Mouse (Mus musculus): ENCODE measurements around the gene Hist1h2bf. TPM values are rescaled to one million over a fixed set of nuclear protein-coding genes. Genes with fewer than 3 reads are reported as not detected.
"Not testable (repeated sequence)": the region's sequence is repeated elsewhere in the genome, so short reads cannot be mapped to it uniquely, and the experiment has no call there.

Hist1h2bf gene
- polyA plus RNA-seq, 1 experiment = 23.2 TPM

DNA sequence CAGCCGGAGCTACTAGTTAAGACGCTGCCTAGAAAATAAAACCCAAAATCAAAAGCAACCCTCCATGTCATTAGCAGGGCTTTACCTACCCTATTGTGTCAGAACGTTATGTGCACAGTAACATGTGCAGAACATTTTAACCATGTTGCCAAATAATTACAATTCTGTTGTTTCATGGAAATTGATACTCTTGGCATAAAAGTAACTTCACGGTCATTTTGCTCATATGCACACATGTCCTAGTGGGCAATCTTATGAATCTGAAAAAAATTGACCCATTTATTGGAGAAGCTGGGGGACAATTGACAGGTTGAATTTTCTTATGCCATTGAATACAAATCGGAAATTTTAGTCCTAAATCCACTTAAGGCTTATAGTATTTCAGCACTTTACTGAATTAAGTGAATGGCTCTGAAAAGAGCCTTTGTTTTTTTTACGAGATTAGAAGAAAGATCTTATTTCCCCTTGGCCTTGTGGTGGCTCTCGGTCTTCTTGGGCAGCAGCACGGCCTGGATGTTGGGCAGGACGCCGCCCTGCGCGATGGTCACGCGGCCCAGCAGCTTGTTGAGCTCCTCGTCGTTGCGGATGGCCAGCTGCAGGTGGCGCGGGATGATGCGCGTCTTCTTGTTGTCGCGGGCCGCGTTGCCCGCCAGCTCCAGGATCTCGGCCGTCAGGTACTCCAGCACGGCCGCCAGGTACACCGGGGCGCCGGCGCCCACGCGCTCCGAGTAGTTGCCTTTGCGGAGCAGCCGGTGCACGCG, 3.6 kb downstream of the Hist1h2bf start:
- peak; percentile 57 for TF ChIP-seq POLR2A (IDR thresholded peaks at IDR 0.05; ENCODE audit: insufficient read depth, low read length)
- H3K36me3 ChIP-seq (ENCODE audit: control insufficient read depth, insufficient read depth, low read length, poor library complexity, severe bottlenecking); H3K9me3 ChIP-seq (replicated peaks; ENCODE audit: control insufficient read depth, insufficient read depth, low read length, poor library complexity, severe bottlenecking); H3K27me3 ChIP-seq (ENCODE audit: control insufficient read depth, insufficient read depth, low read length, poor library complexity, severe bottlenecking); H3K4me1 ChIP-seq (ENCODE audit: control insufficient read depth, insufficient read depth, low read length): not testable (repeated sequence)
- Histone ChIP-seq H3K9ac (ENCODE audit: low read depth, poor library complexity, severe bottlenecking) (peak overlapping the region; percentile 87), H3K27ac (ENCODE audit: insufficient read depth, low read length) (peak overlapping the region; percentile 93), H3K4me3 (ENCODE audit: low read depth, low read length) (peak overlapping the region; percentile 60)

DNA sequence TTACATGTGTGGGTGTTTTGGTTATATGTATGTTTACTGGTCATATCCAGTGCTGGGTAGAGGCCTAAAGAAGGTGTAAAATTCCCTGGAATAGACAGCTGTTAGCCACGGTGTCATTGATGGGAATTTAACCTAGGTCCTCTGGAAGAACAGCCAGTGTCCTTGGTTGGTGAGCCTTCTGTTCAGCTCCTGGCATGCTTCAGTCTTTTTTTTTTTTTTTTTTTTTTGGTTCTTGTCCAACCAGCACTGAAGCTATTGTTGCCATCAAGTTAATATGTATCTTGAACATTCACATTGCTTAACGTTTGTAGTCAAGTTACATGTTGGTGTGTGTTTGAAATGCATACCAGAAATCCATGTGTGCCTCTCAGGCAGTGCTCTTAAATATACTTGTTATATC, 9.5 kb downstream of the Hist1h2bf start:
- no peak overlapping the region for H3K4me3 ChIP-seq (ENCODE audit: low read depth, low read length)
- H3K9me3 ChIP-seq (replicated peaks; ENCODE audit: control insufficient read depth, insufficient read depth, low read length, poor library complexity, severe bottlenecking) = no peaks in the 10 kb centered on the region
- H3K9ac ChIP-seq (ENCODE audit: low read depth, poor library complexity, severe bottlenecking) = 0 out of 2 replicates have a peak overlapping the region, but pooled peaks have one; percentile 97
- no peaks in the 10 kb centered on the region for H3K36me3 ChIP-seq (ENCODE audit: control insufficient read depth, insufficient read depth, low read length, poor library complexity, severe bottlenecking)
- no peaks in the 10 kb centered on the region for H3K4me1 ChIP-seq (ENCODE audit: control insufficient read depth, insufficient read depth, low read length)
- no peak overlapping the region for H3K27ac ChIP-seq (ENCODE audit: insufficient read depth, low read length)
- TF ChIP-seq POLR2A (IDR thresholded peaks at IDR 0.05; ENCODE audit: insufficient read depth, low read length) (no peak), CTCF (IDR thresholded peaks at IDR 0.05; ENCODE audit: low read depth, low read length) (no peak), EP300 (IDR thresholded peaks at IDR 0.05; ENCODE audit: insufficient read depth, low read depth, low read length) (no peak)
- H3K27me3 ChIP-seq (ENCODE audit: control insufficient read depth, insufficient read depth, low read length, poor library complexity, severe bottlenecking) = no peaks in the 10 kb centered on the region

DNA sequence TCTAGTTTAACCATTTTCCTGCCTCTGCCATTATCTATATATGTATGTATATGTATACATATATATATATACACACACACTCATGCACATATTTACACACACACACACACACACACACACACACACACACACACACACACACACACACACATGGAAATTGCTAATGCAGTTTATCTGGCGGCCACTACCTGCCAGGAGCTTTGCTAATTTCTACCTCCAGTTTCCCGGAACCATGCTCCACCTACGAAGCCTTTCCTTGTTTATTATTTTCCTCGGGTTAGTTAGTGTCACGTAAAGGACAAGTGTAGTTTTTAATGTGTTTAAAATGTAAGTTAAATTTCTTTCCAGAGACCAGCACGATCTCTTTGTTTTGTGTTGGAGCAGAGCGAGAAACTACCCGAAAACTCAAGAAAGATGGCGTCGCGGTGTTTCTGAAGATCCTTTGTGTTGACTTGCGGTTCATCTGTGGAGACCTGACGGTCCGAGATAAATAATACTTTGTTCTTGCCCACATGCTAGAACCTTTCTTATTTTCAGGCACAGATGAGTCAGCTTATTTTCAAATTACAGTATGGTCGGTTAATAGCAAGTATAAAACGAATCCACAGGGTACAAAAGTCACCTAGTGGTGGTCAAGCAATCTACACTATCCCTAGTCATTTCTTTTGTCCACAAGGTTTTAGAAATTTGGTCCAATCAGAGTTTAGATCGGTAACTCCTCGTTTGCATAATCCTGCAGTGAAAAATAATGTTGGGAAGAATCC, 11.1 kb downstream of the Hist1h2bf start:
- H3K4me3 ChIP-seq (ENCODE audit: low read depth, low read length) = peak overlapping the region; percentile 84
- no peak for TF ChIP-seq EP300 (IDR thresholded peaks at IDR 0.05; ENCODE audit: insufficient read depth, low read depth, low read length)
- TF ChIP-seq CTCF (IDR thresholded peaks at IDR 0.05; ENCODE audit: low read depth, low read length) = no peak
- no peak for TF ChIP-seq POLR2A (IDR thresholded peaks at IDR 0.05; ENCODE audit: insufficient read depth, low read length)
- no peaks in the 10 kb centered on the region for H3K36me3 ChIP-seq (ENCODE audit: control insufficient read depth, insufficient read depth, low read length, poor library complexity, severe bottlenecking)
- H3K27me3 ChIP-seq (ENCODE audit: control insufficient read depth, insufficient read depth, low read length, poor library complexity, severe bottlenecking) = no peaks in the 10 kb centered on the region
- no peaks in the 10 kb centered on the region for H3K4me1 ChIP-seq (ENCODE audit: control insufficient read depth, insufficient read depth, low read length)
- H3K27ac ChIP-seq (ENCODE audit: insufficient read depth, low read length) = peak overlapping the region; percentile 98
- peak overlapping the region; percentile 97 for H3K9ac ChIP-seq (ENCODE audit: low read depth, poor library complexity, severe bottlenecking)
- no peaks in the 10 kb centered on the region for H3K9me3 ChIP-seq (replicated peaks; ENCODE audit: control insufficient read depth, insufficient read depth, low read length, poor library complexity, severe bottlenecking)

DNA sequence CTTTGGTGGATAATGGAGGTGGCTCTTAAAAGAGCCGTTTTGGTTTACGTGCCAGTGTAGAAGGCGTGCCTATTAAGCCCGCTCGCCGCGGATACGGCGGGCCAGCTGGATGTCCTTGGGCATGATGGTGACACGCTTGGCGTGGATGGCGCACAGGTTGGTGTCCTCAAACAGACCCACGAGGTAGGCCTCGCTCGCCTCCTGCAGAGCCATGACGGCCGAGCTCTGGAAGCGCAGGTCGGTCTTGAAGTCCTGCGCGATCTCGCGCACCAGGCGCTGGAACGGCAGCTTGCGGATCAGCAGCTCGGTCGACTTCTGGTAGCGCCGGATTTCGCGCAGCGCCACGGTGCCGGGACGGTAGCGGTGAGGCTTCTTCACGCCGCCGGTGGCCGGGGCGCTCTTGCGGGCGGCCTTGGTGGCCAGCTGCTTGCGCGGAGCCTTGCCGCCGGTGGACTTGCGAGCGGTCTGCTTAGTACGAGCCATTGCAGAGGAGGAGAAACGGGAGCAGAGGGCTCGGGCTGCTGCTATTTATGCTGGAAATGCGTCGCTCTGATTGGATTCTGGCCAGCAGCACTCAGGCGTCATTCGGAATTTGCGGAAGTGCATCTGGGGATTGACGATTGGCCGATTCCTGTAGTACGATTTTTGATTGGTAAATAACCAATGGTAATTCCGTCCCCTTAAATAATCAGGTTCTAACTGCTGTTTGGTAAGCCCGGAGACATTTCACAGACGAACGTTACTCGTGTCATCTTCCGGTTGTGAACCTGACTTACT, 11.9 kb downstream of the Hist1h2bf start, which contains the start of gene Hist1h3e:
Gene Hist1h3e, minus strand, starts transcription at position 487 of the 777 bp plus-strand sequence.
- Histone ChIP-seq H3K9ac (ENCODE audit: low read depth, poor library complexity, severe bottlenecking) (peak within 1 kb of the TSS; percentile 97), H3K27ac (ENCODE audit: insufficient read depth, low read length) (peak within 1 kb of the TSS; percentile 98), H3K4me3 (ENCODE audit: low read depth, low read length) (peak within 1 kb of the TSS; percentile 84)
- TF ChIP-seq EP300 (IDR thresholded peaks at IDR 0.05; ENCODE audit: insufficient read depth, low read depth, low read length) (0 out of 2 replicates have a peak, but pooled peaks have one; percentile 29), POLR2A (IDR thresholded peaks at IDR 0.05; ENCODE audit: insufficient read depth, low read length) (peak; percentile 97)
- H3K36me3 ChIP-seq (ENCODE audit: control insufficient read depth, insufficient read depth, low read length, poor library complexity, severe bottlenecking); H3K27me3 ChIP-seq (ENCODE audit: control insufficient read depth, insufficient read depth, low read length, poor library complexity, severe bottlenecking); H3K9me3 ChIP-seq (replicated peaks; ENCODE audit: control insufficient read depth, insufficient read depth, low read length, poor library complexity, severe bottlenecking); H3K4me1 ChIP-seq (ENCODE audit: control insufficient read depth, insufficient read depth, low read length): not testable (repeated sequence)

DNA sequence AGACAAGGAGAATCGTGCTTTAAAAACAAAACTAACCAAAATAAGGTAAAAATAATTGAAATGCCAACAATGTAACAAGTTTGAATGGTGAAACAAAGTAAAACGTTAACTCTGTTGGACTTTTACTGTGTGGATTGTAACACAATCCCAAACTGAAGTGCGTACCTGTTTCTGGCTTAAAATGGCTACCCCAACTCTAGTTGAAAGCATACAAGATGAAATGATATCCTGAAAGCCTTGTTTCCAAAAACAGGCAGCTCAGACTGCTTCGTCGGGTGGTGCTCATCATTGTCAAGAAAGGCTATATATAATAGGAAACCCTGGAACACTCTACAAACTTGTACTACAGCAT, 12.5 kb downstream of the Hist1h2bf start:
- H3K27ac ChIP-seq (ENCODE audit: insufficient read depth, low read length); H3K36me3 ChIP-seq (ENCODE audit: control insufficient read depth, insufficient read depth, low read length, poor library complexity, severe bottlenecking); H3K27me3 ChIP-seq (ENCODE audit: control insufficient read depth, insufficient read depth, low read length, poor library complexity, severe bottlenecking); H3K9ac ChIP-seq (ENCODE audit: low read depth, poor library complexity, severe bottlenecking); H3K9me3 ChIP-seq (replicated peaks; ENCODE audit: control insufficient read depth, insufficient read depth, low read length, poor library complexity, severe bottlenecking); H3K4me1 ChIP-seq (ENCODE audit: control insufficient read depth, insufficient read depth, low read length): not testable (repeated sequence)
- peak overlapping the region; percentile 67 for H3K4me3 ChIP-seq (ENCODE audit: low read depth, low read length)

DNA sequence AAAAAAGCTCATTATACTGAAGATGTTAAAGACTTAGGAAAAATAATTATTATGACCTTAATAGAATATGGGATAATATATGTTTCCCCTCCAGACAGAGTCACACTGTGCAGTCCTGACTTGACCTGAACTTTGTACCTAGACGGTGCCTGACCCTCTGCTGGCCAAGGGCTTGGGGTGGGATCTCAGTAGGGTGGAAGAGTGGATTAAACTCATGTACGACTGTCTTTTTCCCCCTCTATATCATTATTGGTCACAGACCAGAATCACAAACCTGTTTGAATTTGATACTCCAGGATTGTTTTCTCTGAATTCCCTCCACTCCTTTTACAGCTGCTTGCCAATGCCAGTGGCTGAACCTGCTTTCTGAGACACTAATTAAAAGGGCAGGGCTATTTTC, 13.3 kb downstream of the Hist1h2bf start:
- not testable (repeated sequence) for H3K9ac ChIP-seq (ENCODE audit: low read depth, poor library complexity, severe bottlenecking); H3K4me1 ChIP-seq (ENCODE audit: control insufficient read depth, insufficient read depth, low read length); H3K27me3 ChIP-seq (ENCODE audit: control insufficient read depth, insufficient read depth, low read length, poor library complexity, severe bottlenecking); H3K36me3 ChIP-seq (ENCODE audit: control insufficient read depth, insufficient read depth, low read length, poor library complexity, severe bottlenecking); H3K9me3 ChIP-seq (replicated peaks; ENCODE audit: control insufficient read depth, insufficient read depth, low read length, poor library complexity, severe bottlenecking); H3K4me3 ChIP-seq (ENCODE audit: low read depth, low read length)
- H3K27ac ChIP-seq (ENCODE audit: insufficient read depth, low read length) = peak overlapping the region; percentile 86
